Mouse (Mus musculus): ENCODE measurements around the gene Nagpa. TPM values are rescaled to one million over a fixed set of nuclear protein-coding genes. Genes with fewer than 3 reads are reported as not detected.

Nagpa gene
- 13.4 and 14.5 TPM in 2 replicates for polyA plus RNA-seq (2015; fragmentation: Nextera tagmentation; extraction: Ambion mirVana)

DNA sequence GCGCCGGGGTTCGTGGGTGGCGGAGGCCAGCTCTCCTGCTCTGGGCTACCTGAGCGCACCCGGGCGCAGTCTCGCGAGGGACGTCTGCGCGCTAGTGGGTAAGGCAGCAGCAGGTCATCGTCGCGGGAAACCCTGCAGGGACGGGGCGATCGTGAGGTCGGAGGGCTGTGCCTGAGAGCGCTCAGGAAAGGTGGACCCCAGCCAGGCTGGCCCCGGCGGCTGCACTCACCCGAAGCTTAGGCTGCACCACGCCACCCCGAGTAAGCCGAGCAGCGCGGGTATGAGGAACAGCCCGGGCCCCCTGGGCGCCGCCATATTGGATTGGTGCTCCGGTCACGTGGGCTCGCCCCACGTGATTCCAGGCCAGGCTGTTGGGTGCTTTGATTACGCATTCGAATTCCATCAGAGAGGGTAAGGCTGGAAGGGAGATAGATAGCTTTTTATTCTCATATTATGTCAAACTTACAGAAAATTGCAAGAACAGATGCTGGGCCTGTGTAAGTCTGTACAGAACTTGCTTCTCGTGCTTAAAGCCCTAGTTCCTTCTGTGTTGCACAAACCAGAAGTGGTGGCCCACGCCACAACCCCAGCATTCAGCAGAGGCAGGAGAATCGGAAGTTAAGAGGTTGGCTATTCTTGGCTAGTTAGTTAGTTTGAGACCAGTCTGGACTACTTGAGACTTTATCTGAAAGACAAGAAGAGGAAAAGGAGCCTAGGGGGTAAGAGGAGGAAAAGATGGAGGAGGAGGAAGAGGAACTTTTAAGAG lies at the start of gene Nagpa:
TSS of gene Nagpa (minus strand) at position 345 of the 766 bp plus-strand sequence.
- Histone ChIP-seq H3K27me3 (replicated peaks; ENCODE audit: insufficient read depth, low read length) (no peaks in the 10 kb centered on the region), H3K36me3 (ENCODE audit: insufficient read depth, low read length) (no peaks in the 10 kb centered on the region), H3K4me1 (ENCODE audit: insufficient read depth, low read depth, low read length) (0 out of 2 replicates have a peak, but pooled peaks cover 5% of the 10 kb centered on the region), H3K4me2 (replicated peaks; ENCODE audit: low read depth, low read length) (peak within 1 kb of the TSS; percentile 100), H3K4me3 (ENCODE audit: low read depth, low read length) (peak within 1 kb of the TSS; percentile 75), H3K9me3 (ENCODE audit: low read length) (no peaks in the 10 kb centered on the region), H3K9ac (replicated peaks; ENCODE audit: low read depth) (peak within 1 kb of the TSS; percentile 30), H3K27ac (ENCODE audit: low read length) (no peak within 1 kb of the TSS; the same call in 1 of the 2 replicates)
- TF ChIP-seq CTCF (IDR thresholded peaks at IDR 0.05), result no peak
- TF ChIP-seq EP300 (IDR thresholded peaks at IDR 0.05), result no peak
- DNase-seq (ENCODE audit: low spot score) (peak; percentile 93), ATAC-seq (peak; percentile 95)
- 3% methylated on average over 36 of the region's 40 CpGs for WGBS

DNA sequence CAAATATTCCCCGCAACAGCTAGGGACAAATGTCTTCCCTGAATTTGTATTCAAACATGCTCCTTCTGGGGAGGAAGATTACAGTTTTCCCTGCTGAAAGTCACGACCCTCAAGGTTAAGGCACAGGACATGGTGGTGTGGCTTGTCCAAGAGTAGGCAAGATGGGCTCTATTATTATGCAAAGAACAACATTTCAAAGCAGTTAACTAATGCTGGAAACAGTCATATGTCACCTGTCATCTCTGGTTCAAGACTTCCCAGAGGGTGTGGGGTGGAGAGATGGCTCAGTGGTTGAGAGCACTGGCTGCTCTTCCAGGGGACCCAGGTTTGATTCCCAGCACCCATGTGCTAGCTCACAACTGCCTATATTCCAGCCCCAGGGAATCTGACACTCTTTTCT lies 48.4 kb upstream of the Nagpa start:
- Histone ChIP-seq H3K4me3 (ENCODE audit: low read depth, low read length) (no peak overlapping the region), H3K36me3 (ENCODE audit: insufficient read depth, low read length) (peaks cover 13% of the 10 kb centered on the region; the same call in 1 of the 2 replicates), H3K4me1 (ENCODE audit: insufficient read depth, low read depth, low read length) (peaks cover 3% of the 10 kb centered on the region; the same call in 1 of the 2 replicates), H3K27me3 (replicated peaks; ENCODE audit: insufficient read depth, low read length) (no peaks in the 10 kb centered on the region), H3K27ac (ENCODE audit: low read length) (no peak overlapping the region), H3K9me3 (ENCODE audit: low read length) (no peaks in the 10 kb centered on the region), H3K9ac (replicated peaks; ENCODE audit: low read depth) (no peak overlapping the region), H3K4me2 (replicated peaks; ENCODE audit: low read depth, low read length) (no peak overlapping the region)
- no peak for ATAC-seq
- DNase-seq (ENCODE audit: low spot score), result no peak
- TF ChIP-seq EP300 (IDR thresholded peaks at IDR 0.05), result no peak
- TF ChIP-seq CTCF (IDR thresholded peaks at IDR 0.05), result no peak
- WGBS, result 78% methylated on average over 2 of the region's 2 CpGs

DNA sequence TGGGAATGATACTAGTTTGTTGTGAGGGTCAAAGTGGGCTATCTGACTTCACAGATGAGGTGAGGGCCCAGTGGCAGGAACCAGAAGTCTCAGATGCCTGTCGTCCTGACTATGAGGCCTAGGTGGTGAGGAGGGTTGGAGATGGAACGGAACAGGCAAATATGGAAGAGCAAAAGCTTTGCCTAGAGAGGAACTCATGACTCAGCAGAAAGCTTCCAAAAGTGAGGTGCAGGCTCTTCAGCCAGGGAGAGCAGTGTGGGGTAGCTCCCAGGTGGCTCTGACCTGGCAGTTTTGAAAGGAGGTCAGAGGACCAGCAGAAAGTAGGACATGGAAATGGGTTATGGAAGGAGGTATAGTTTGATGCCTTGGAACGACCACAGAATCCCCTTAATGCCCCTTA lies 47.1 kb upstream of the Nagpa start:
- Histone ChIP-seq H3K4me3 (ENCODE audit: low read depth, low read length) (no peak overlapping the region), H3K27me3 (replicated peaks; ENCODE audit: insufficient read depth, low read length) (no peaks in the 10 kb centered on the region), H3K4me1 (ENCODE audit: insufficient read depth, low read depth, low read length) (peaks cover 3% of the 10 kb centered on the region; the same call in 1 of the 2 replicates), H3K36me3 (ENCODE audit: insufficient read depth, low read length) (peaks cover 13% of the 10 kb centered on the region; the same call in 1 of the 2 replicates), H3K9ac (replicated peaks; ENCODE audit: low read depth) (no peak overlapping the region), H3K4me2 (replicated peaks; ENCODE audit: low read depth, low read length) (no peak overlapping the region), H3K27ac (ENCODE audit: low read length) (no peak overlapping the region), H3K9me3 (ENCODE audit: low read length) (no peaks in the 10 kb centered on the region)
- no peak for TF ChIP-seq EP300 (IDR thresholded peaks at IDR 0.05)
- DNase-seq (ENCODE audit: low spot score) (no peak), ATAC-seq (no peak)
- WGBS, result 89% methylated on average over 3 of the region's 3 CpGs

DNA sequence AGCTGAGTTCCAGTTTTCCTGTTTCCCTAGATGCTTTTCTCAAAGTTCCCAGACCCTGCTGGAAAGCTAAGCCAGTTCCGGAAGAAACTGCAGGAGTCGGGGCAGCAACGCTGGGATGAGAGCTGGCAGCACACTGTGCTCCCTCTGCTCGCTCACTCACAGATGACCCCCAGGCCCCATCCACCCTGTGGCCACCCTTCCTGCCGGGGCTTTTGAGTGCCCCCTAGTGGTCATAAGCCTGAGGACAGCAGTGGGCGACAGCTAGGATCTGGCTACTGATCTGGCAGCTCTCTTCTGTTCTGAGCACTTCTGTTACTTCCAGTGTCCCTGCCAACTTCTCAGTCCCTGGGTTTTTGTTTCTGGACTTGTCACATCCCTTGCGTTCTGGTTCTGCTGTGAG lies 40.6 kb upstream of the Nagpa start:
- H3K4me1 ChIP-seq (ENCODE audit: insufficient read depth, low read depth, low read length), result no peaks in the 10 kb centered on the region
- no peak overlapping the region for H3K4me3 ChIP-seq (ENCODE audit: low read depth, low read length)
- no peak overlapping the region for H3K9ac ChIP-seq (replicated peaks; ENCODE audit: low read depth)
- 29% methylated on average over 7 of the region's 7 CpGs for WGBS
- H3K27ac ChIP-seq (ENCODE audit: low read length), result no peak overlapping the region
- H3K4me2 ChIP-seq (replicated peaks; ENCODE audit: low read depth, low read length), result no peak overlapping the region
- H3K9me3 ChIP-seq (ENCODE audit: low read length), result no peaks in the 10 kb centered on the region
- no peaks in the 10 kb centered on the region for H3K27me3 ChIP-seq (replicated peaks; ENCODE audit: insufficient read depth, low read length)
- TF ChIP-seq CTCF (IDR thresholded peaks at IDR 0.05), result peak; percentile 92
- no peak for TF ChIP-seq EP300 (IDR thresholded peaks at IDR 0.05)
- peaks cover 19% of the 10 kb centered on the region for H3K36me3 ChIP-seq (ENCODE audit: insufficient read depth, low read length)
- ATAC-seq (peak; percentile 88), DNase-seq (ENCODE audit: low spot score) (peak; percentile 62)

DNA sequence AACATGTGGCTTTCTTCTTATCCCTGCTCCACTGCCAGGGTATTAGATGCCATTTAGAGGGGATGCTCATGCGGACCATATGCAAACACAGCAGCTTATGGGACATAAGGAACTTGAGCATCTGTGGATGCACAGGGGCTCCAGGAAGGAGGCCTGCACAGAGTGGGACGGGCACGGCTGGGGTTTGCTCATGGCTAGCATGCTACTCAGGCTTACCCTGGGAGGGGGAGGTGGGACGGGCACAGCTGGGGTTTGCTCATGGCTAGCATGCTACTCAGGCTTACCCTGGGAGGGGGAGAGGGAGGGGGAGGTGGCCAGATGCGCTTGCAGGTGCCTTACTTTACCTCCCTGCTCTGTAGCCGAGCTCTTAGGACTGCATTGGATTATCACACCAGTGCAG lies 39.1 kb upstream of the Nagpa start:
- no peak overlapping the region for H3K9ac ChIP-seq (replicated peaks; ENCODE audit: low read depth)
- no peak overlapping the region for H3K27ac ChIP-seq (ENCODE audit: low read length)
- H3K4me3 ChIP-seq (ENCODE audit: low read depth, low read length), result no peak overlapping the region
- peaks cover 12% of the 10 kb centered on the region; the same call in 1 of the 2 replicates for H3K36me3 ChIP-seq (ENCODE audit: insufficient read depth, low read length)
- no peaks in the 10 kb centered on the region for H3K4me1 ChIP-seq (ENCODE audit: insufficient read depth, low read depth, low read length)
- no peaks in the 10 kb centered on the region for H3K9me3 ChIP-seq (ENCODE audit: low read length)
- H3K27me3 ChIP-seq (replicated peaks; ENCODE audit: insufficient read depth, low read length), result no peaks in the 10 kb centered on the region
- TF ChIP-seq EP300 (IDR thresholded peaks at IDR 0.05), result no peak
- TF ChIP-seq CTCF (IDR thresholded peaks at IDR 0.05), result no peak
- no peak for ATAC-seq
- DNase-seq (ENCODE audit: low spot score), result no peak
- WGBS, result 87% methylated on average over 5 of the region's 6 CpGs
- H3K4me2 ChIP-seq (replicated peaks; ENCODE audit: low read depth, low read length), result no peak overlapping the region

DNA sequence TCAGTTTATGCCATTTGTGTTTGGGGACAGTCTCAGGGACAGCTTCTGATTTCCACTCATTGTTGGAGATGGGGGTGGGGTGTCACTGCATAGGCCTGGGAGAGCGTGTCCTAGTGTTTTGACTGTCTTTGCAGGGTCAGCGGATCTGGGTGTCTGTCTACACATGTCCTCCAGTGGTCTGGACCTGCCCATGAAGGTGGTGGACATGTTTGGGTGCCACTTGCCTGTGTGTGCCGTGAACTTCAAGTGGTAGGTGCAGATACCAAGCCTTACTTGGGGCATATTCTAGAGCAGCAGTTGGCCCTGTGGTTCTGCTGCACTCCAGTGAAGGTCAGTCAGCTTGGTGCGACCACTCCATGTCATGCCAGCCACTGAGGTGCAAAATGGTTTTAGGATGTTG lies 38.5 kb upstream of the Nagpa start:
- Histone ChIP-seq H3K9me3 (ENCODE audit: low read length) (no peaks in the 10 kb centered on the region), H3K9ac (replicated peaks; ENCODE audit: low read depth) (no peak overlapping the region), H3K4me1 (ENCODE audit: insufficient read depth, low read depth, low read length) (no peaks in the 10 kb centered on the region), H3K4me2 (replicated peaks; ENCODE audit: low read depth, low read length) (no peak overlapping the region), H3K36me3 (ENCODE audit: insufficient read depth, low read length) (peaks cover 12% of the 10 kb centered on the region; the same call in 1 of the 2 replicates), H3K27me3 (replicated peaks; ENCODE audit: insufficient read depth, low read length) (no peaks in the 10 kb centered on the region), H3K27ac (ENCODE audit: low read length) (no peak overlapping the region), H3K4me3 (ENCODE audit: low read depth, low read length) (no peak overlapping the region)
- DNase-seq (ENCODE audit: low spot score) (no peak), ATAC-seq (no peak)
- WGBS, result 87% methylated on average over 4 of the region's 4 CpGs
- TF ChIP-seq EP300 (IDR thresholded peaks at IDR 0.05), result no peak
- no peak for TF ChIP-seq CTCF (IDR thresholded peaks at IDR 0.05)

Data from lung, postnatal 0 days (tissue).